Mouse (Mus musculus) heart, adult 2 months (tissue): ENCODE results near the gene Pygl. TPM values are rescaled to one million over a fixed set of nuclear protein-coding genes. Genes with fewer than 3 reads are reported as not detected.

ENCODE experiments used
- DNase-seq, 2 experiments: peaks; one replicate each; pipeline ENCODE4 v3.0.0; 2021
- H3K27ac ChIP-seq: fragments of 200-600 bp; 2 replicates; pipeline ENCODE4 v1.8.1; 2022
- H3K27me3 ChIP-seq: fragments of 200-500 bp; 2 replicates; pipeline ENCODE4 v1.6.1; 2012; ENCODE audit warnings: mild to moderate bottlenecking, low read length, inconsistent platforms, mixed read lengths; ENCODE audit not compliant: control insufficient read depth, insufficient read depth
- H3K36me3 ChIP-seq: fragments of 200-500 bp; 2 replicates; pipeline ENCODE4 v1.6.1; 2012; ENCODE audit warnings: low read length, inconsistent platforms; ENCODE audit not compliant: control insufficient read depth, insufficient read depth
- H3K4me1 ChIP-seq: fragments of 200-500 bp; 2 replicates; pipeline ENCODE4 v1.6.1; 2011; ENCODE audit warnings: low read length; ENCODE audit not compliant: control insufficient read depth, insufficient read depth
- H3K4me3 ChIP-seq: fragments of 200-600 bp; 2 replicates; pipeline ENCODE4 v1.8.1; 2022
- H3K79me2 ChIP-seq: fragments of 200-500 bp; replicated peaks from 2 replicates; pipeline ENCODE4 v1.6.1; 2012; ENCODE audit warnings: mild to moderate bottlenecking, inconsistent platforms, low read length, moderate library complexity, mixed read lengths; ENCODE audit not compliant: control insufficient read depth, insufficient read depth
- H3K9ac ChIP-seq: fragments of 200-500 bp; 2 replicates; pipeline ENCODE4 v1.6.1; 2012; ENCODE audit warnings: low read depth, mild to moderate bottlenecking, control low read depth, inconsistent platforms, low read length, mixed read lengths
- CTCF ChIP-seq: fragments of 200-600 bp; IDR thresholded peaks from 2 replicates; pipeline ENCODE4 v1.8.1; 2022; ENCODE audit warnings: antibody characterized with exemption, mild to moderate bottlenecking, moderate library complexity
- EP300 ChIP-seq: fragments of 200-500 bp; IDR thresholded peaks from 2 replicates; pipeline ENCODE4 v1.6.1; 2011; ENCODE audit warnings: low read depth, low read length, control low read depth; ENCODE audit not compliant: insufficient read depth
- POLR2A ChIP-seq: fragments of 200-500 bp; IDR thresholded peaks from 2 replicates; pipeline ENCODE4 v1.6.1; 2011; ENCODE audit warnings: mild to moderate bottlenecking, low read depth, low read length, control low read depth; ENCODE audit not compliant: insufficient read depth
- WGBS: fragments of 180-500 bp; shearing (Covaris S2); methylation state at CpG from one replicate; pipeline ENCODE4 v1.1.7; 2018; 5-methylcytosine and 5-hydroxymethylcytosine counted together
- intact Hi-C: fragments of 180-260 bp; cut with DNase I; formaldehyde crosslinking; loops from one replicate; pipeline ENCODE4 v1.15.1; 2025
- long read RNA-seq: library from polyadenylated mRNA; stranded (forward); transcript quantifications from one replicate; pipeline ENCODE4 v2.0.0, GENCODE M21; 2021
- polyA plus RNA-seq: library from polyadenylated mRNA; depleted of rRNA; stranded (reverse); fragments of >200 nt; gene quantifications from 2 replicates; pipeline ENCODE4 v1.2.3, GENCODE M21; 2012; rRNA removed
- total RNA-seq, 2 experiments: library from RNA; stranded (reverse); gene quantifications; 2 replicates each; pipeline ENCODE4 v1.2.3; 2021

Pygl gene
- total RNA-seq (1 to 10 TPM; 4.5 to 4.6 TPM), polyA plus RNA-seq (9.3 and 15.3 TPM in 2 replicates)
- long read RNA-seq, transcript Pygl-201 (20 exons, 2,825 nt), result major isoform, 5 of 7 reads
- long read RNA-seq, partial matches to known transcripts, result 2 of 7 reads
- long read RNA-seq, other reads (novel, unspliced or antisense), result 0 of 7 reads

DNA sequence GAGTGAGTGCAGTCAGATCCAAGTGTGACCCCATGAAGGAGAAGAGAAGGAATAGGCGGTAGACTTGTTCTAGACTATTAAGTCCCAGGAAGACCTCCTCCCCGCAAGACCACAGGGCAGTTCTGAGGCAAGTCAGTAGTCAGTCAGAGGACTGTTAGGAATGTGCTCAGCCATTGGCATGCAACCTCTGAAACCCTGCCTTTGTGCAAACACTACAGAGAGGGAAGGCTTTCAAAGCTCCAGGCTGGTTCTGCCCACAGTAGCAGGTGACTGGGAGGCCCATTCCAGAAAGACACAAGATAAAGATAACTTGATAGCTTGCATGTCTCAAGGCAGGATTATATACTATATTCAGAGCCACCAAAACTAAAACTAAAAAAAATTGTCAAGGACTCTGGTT lies at the start of gene Pygl:
TSS of gene Pygl (minus strand) at position 195 of the 400 bp plus-strand sequence.
- Histone ChIP-seq H3K4me1 (no peaks in the 10 kb centered on the region; the same call in 1 of the 2 replicates), H3K27me3 (no peaks in the 10 kb centered on the region), H3K9ac (no peak within 1 kb of the TSS), H3K36me3 (no peaks in the 10 kb centered on the region), H3K4me3 (no peak within 1 kb of the TSS), H3K27ac (no peak within 1 kb of the TSS), H3K79me2 (no peaks in the 10 kb centered on the region)
- TF ChIP-seq POLR2A (no peak), EP300 (no peak), CTCF (no peak)
- intact Hi-C loops, result loop anchor here (5.0 to 10.0 kb wide), 2 partner anchors 116 to 684 kb away; partner anchors contain the start of gene Trim9
- no peak for DNase-seq
- WGBS, result 94% methylated on average over 2 of the region's 2 CpGs

DNA sequence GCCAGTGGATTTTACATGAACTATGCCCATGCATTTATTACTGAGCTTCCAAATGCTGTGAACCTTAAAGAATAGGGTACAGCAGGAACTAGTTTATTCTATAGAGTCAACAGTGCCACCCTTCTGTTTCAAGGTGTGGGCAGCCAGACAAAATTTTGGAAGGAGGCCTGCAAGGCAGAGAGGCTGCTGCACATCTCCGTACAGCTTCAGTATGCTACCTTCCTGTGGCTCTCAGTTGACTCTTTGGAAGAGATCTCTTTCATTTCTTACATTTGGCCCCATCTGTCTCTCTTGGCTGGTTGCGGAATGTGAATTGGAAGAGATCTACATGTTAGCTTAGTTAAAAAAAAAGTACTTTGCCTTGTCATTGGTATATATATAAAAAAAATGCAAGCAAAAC lies 49.6 kb upstream of the Pygl start:
- TF ChIP-seq EP300 (no peak), CTCF (no peak), POLR2A (no peak)
- intact Hi-C loops, result no loop called here

DNA sequence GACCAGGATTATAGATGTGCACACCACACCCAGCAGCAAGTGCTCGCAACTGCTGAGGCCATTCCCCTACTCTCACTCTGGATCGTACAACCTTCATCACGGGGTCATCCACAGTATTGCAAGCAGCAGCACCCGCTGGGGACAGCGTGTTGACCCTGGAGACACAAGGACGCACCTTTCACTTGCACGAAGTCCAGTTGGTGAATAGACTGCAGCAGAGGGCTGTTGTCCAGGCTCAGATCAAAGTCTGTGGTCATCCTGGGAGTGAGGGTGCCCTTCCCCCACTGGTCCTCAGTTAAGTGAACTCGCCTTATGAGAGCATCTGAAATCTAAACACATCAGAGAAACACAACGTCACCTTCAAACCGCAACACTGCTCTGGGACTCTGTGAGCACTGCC lies 49.1 kb upstream of the Pygl start:
- intact Hi-C loops, result no loop called here
- Histone ChIP-seq H3K27me3 (no peaks in the 10 kb centered on the region), H3K79me2 (no peaks in the 10 kb centered on the region), H3K36me3 (0 out of 2 replicates have a peak, but pooled peaks cover 2% of the 10 kb centered on the region), H3K4me1 (peaks cover 1% of the 10 kb centered on the region; the same call in 1 of the 2 replicates), H3K4me3 (no peak overlapping the region), H3K27ac (no peak overlapping the region), H3K9ac (no peak overlapping the region)
- no peak for DNase-seq
- WGBS, result 85% methylated on average over 10 of the region's 10 CpGs
- TF ChIP-seq CTCF (no peak), POLR2A (no peak), EP300 (no peak)

More for the DNA sequence above, 49.6 kb upstream of the Pygl start:
- Histone ChIP-seq H3K36me3 (0 out of 2 replicates have a peak, but pooled peaks cover 2% of the 10 kb centered on the region), H3K27ac (no peak overlapping the region), H3K79me2 (no peaks in the 10 kb centered on the region), H3K4me1 (peaks cover 1% of the 10 kb centered on the region; the same call in 1 of the 2 replicates), H3K9ac (no peak overlapping the region), H3K27me3 (no peaks in the 10 kb centered on the region), H3K4me3 (no peak overlapping the region)
- 87% methylated on average over 2 of the region's 2 CpGs for WGBS
- DNase-seq, result no peak

DNA sequence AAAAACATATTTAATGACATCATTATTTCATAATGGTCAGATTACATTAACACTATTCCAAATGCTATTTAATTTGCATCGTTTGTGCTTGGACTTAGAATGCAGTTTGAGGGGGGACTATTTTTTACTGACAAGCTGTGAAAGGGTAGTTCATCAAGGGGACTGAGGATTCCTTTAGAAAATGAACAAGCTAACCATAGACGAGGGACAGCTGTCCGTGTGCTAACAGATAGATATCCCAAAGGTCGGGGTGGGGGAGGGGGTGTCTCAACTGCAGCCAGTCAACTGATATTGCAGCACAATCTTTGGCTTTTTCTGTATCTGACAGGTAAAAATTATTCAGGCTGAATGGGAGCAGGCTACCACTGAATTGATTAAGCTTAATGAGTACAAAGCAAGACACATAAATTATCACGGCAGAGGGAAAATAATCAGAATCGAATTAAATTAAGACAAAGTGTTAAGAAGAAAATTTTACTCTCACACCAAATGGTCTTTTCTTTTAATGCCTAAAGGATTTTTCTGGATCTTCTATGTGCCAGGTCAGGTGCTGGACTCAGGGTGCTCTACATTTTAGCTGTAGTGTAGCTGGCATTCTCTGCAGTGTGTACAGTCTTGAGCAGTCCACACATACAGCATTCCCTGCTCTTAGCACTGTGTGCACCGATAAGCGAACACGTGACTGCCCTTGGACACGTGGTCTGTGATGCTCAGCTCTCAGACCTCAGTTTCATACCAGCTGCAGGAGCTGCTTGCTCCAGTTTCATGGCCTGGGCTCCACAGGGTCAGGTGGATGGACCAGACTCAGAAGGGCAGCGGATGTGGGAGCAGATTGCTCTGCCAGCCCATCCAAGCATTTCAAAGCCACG lies 46.0 kb upstream of the Pygl start:
- no peak overlapping the region for H3K4me3 ChIP-seq
- peaks cover 1% of the 10 kb centered on the region; the same call in 1 of the 2 replicates for H3K4me1 ChIP-seq
- TF ChIP-seq POLR2A (no peak), EP300 (no peak), CTCF (no peak)
- WGBS, result 66% methylated on average over 12 of the region's 12 CpGs
- no peaks in the 10 kb centered on the region for H3K27me3 ChIP-seq
- DNase-seq, result no peak
- H3K9ac ChIP-seq, result no peak overlapping the region
- H3K36me3 ChIP-seq, result 0 out of 2 replicates have a peak, but pooled peaks cover 2% of the 10 kb centered on the region
- intact Hi-C loops, result no loop called here
- H3K27ac ChIP-seq, result no peak overlapping the region
- H3K79me2 ChIP-seq, result no peaks in the 10 kb centered on the region

DNA sequence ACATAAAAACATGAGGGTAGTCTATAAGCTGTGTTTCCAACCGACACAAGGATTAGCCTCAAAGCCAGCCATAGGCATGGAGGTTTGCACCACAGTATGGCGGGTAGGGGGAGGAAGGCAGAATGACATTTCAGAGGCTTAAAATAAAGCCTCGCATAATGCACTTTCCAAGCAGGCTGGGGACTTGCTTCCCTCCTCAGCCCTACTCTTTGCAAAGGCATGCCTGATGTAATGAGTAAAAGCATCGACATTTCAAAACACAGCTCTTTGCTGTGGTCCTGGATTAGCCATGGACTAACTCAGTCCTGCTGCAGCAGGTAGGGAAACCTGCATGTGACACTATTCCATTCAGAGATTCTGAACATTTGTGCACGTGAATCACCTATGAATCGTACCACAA lies 38.4 kb upstream of the Pygl start:
- Histone ChIP-seq H3K4me1 (no peaks in the 10 kb centered on the region), H3K4me3 (no peak overlapping the region), H3K9ac (no peak overlapping the region), H3K36me3 (no peaks in the 10 kb centered on the region), H3K27me3 (no peaks in the 10 kb centered on the region), H3K27ac (no peak overlapping the region), H3K79me2 (no peaks in the 10 kb centered on the region)
- intact Hi-C loops, result no loop called here
- WGBS, result 79% methylated on average over 6 of the region's 6 CpGs
- no peak for DNase-seq
- TF ChIP-seq EP300, result no peak
- no peak for TF ChIP-seq POLR2A
- TF ChIP-seq CTCF, result no peak

DNA sequence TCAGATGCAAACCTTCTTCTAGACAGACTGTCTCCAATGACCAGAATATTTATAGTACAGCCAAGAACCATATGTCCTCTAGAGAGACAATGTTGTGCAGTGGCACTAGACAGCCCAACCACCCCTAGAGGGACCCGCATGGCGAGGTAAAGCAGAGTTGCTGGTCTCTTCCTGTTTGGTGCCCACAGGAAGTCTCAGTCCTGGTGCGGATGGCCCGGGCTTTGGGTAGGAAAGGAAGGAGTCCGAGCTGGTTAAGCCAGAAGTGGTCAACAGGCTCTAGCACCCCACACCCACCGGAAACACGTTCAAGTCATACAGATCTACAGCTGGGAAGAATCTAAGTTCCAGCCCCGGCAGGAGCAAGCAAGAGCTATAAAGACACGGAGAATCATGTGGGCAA lies 36.0 kb upstream of the Pygl start:
- Histone ChIP-seq H3K4me3 (no peak overlapping the region), H3K79me2 (no peaks in the 10 kb centered on the region), H3K27me3 (no peaks in the 10 kb centered on the region), H3K36me3 (no peaks in the 10 kb centered on the region), H3K27ac (no peak overlapping the region; the same call in 1 of the 2 replicates), H3K4me1 (no peaks in the 10 kb centered on the region), H3K9ac (no peak overlapping the region)
- 70% methylated on average over 9 of the region's 9 CpGs for WGBS
- intact Hi-C loops, result no loop called here
- no peak for DNase-seq
- TF ChIP-seq EP300 (no peak), CTCF (0 out of 2 replicates have a peak, but pooled peaks have one; percentile 11), POLR2A (no peak)
